ENCODE assay signal across 21 mouse cellular contexts in the genomic region with DNA sequence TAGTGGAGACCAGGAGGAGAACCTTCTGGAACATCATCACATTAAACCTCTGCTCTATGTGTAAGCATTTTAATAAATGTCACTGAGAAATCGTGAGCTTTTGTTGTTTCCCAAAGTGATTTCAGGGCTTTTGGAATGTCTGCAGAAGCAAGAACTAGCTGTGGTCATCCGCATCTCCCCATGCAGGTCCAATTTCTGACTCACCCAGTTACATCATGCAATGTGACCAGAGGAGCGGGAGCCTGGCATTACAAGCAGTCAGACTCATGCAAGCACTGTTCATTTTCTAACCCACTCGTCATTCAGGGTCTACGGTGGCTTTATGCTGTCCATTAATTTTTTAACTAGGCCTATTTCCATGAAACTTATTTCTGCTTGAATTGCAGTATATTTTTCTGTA.
DNase-seq lines count a peak whose midpoint lies in the region; ATAC-seq and TF ChIP-seq lines count a peak whose summit lies in the region.
"Had no signal": no experiment of that assay in that cellular context is flagged by ENCODE, and none has a peak within 500 bp of the region (broad histone marks: within the 10 kb centered on the region; RNA-seq: fewer than 3 reads in every experiment).

No protein-coding gene starts in this region.

- no peak for ATAC-seq in heart, postnatal 0 days (ENCODE audit: insufficient read depth, low read depth)
- no peak for ATAC-seq in cerebellum, adult (ENCODE audit: insufficient number of reproducible peaks, low FRiP score, low TSS enrichment)
- ATAC-seq: CD4-positive, CD25-positive, alpha-beta regulatory T cell, adult 4 months; forebrain, embryonic 13.5 days; intestine, embryonic 15.5 days had no signal

- TF ChIP-seq CTCF in heart, postnatal 0 days (IDR thresholded peaks at IDR 0.05; ENCODE audit: low read depth): no peak

- DNase-seq in gastrocnemius, postnatal 14 days: peak; percentile 33
- DNase-seq in gastrocnemius, adult 8-10 months (ENCODE audit: low spot score in 2 of 2): no peak
- peak; percentile 43 for DNase-seq in 3134 (ENCODE audit: extremely low read depth, insufficient read length, low spot score)
- DNase-seq in Muller cell, postnatal 12 days (ENCODE audit: inconsistent ontology term): peak; percentile 81
- no peak for DNase-seq in heart, postnatal 0 days (ENCODE audit: low spot score)
- no peak for DNase-seq in frontal cortex, postnatal 14 days (ENCODE audit: low spot score in 2 of 2)
- DNase-seq: cerebellum, postnatal 10 days; lung, adult 18-20 months; lung, postnatal 4 days; right cerebral cortex, postnatal 4 days; thymus, postnatal 36 days had no signal

- no peak overlapping the region for H3K4me3 ChIP-seq in heart, postnatal 0 days (ENCODE audit: low read depth, low read length)
- H3K4me3 ChIP-seq: forebrain, embryonic 13.5 days; heart, embryonic 15.5 days; hindbrain, embryonic 13.5 days; intestine, embryonic 15.5 days; kidney, embryonic 15.5 days; midbrain, embryonic 10.5 days; neural tube, embryonic 13.5 days had no signal

- 73% methylated on average over 5 of the region's 5 CpGs for WGBS in heart, postnatal 0 days

- no peaks in the 10 kb centered on the region for H3K27me3 ChIP-seq in heart, postnatal 0 days (ENCODE audit: control insufficient read depth, insufficient read depth, low read length)
- H3K27me3 ChIP-seq: forebrain, embryonic 13.5 days; heart, embryonic 15.5 days; hindbrain, embryonic 13.5 days; intestine, embryonic 15.5 days; kidney, embryonic 15.5 days; neural tube, embryonic 13.5 days had no signal

- TF ChIP-seq EP300 in heart, postnatal 0 days (IDR thresholded peaks at IDR 0.05; ENCODE audit: low read depth): no peak

- peaks cover 5% of the 10 kb centered on the region; the same call in 1 of the 2 replicates for H3K9me3 ChIP-seq in heart, postnatal 0 days (replicated peaks; ENCODE audit: control insufficient read depth, low read length)
- H3K9me3 ChIP-seq: heart, embryonic 15.5 days; kidney, embryonic 15.5 days had no signal

- no peaks in the 10 kb centered on the region for H3K4me1 ChIP-seq in heart, postnatal 0 days (ENCODE audit: control insufficient read depth, insufficient read depth)
- H3K4me1 ChIP-seq: forebrain, embryonic 13.5 days; heart, embryonic 15.5 days; hindbrain, embryonic 13.5 days; intestine, embryonic 15.5 days; midbrain, embryonic 10.5 days; neural tube, embryonic 13.5 days had no signal

- H3K36me3 ChIP-seq in heart, postnatal 0 days (replicated peaks; ENCODE audit: control insufficient read depth, insufficient read depth, low read length): no peaks in the 10 kb centered on the region
- H3K36me3 ChIP-seq: G1E; heart, embryonic 15.5 days; hindbrain, embryonic 13.5 days; intestine, embryonic 15.5 days; kidney, embryonic 15.5 days; midbrain, embryonic 10.5 days; neural tube, embryonic 13.5 days had no signal

- no peak overlapping the region for H3K9ac ChIP-seq in heart, postnatal 0 days (replicated peaks; ENCODE audit: low read depth, low read length)
- H3K9ac ChIP-seq: forebrain, embryonic 13.5 days; heart, embryonic 15.5 days; hindbrain, embryonic 13.5 days; intestine, embryonic 15.5 days; kidney, embryonic 15.5 days; neural tube, embryonic 13.5 days had no signal

- 0 out of 2 replicates have a peak overlapping the region, but pooled peaks have one; percentile 23 for H3K27ac ChIP-seq in heart, postnatal 0 days (ENCODE audit: low read depth)
- H3K27ac ChIP-seq: forebrain, embryonic 13.5 days; heart, embryonic 15.5 days; hindbrain, embryonic 13.5 days; intestine, embryonic 15.5 days; midbrain, embryonic 10.5 days; neural tube, embryonic 13.5 days had no signal

- H3K4me2 ChIP-seq in heart, postnatal 0 days (ENCODE audit: low read depth, low read length): no peak overlapping the region
- H3K4me2 ChIP-seq: forebrain, embryonic 13.5 days; heart, embryonic 15.5 days; hindbrain, embryonic 13.5 days; intestine, embryonic 15.5 days; kidney, embryonic 15.5 days; neural tube, embryonic 13.5 days had no signal

- intact Hi-C loops in gastrocnemius, postnatal 14 days (cut with DNase I; ENCODE audit: low total_unique reads): no loop called here

Comparison
In these comparisons a context has a peak if more than half of its experiments do, and no peak if none do; other contexts are left out.
1. DNase-seq: peak in gastrocnemius, postnatal 14 days (single experiment), 3134 (single experiment) and Muller cell, postnatal 12 days (single experiment); none in gastrocnemius, adult 8-10 months (0 of 2), heart, postnatal 0 days (single experiment) and frontal cortex, postnatal 14 days (0 of 2).